Mouse (Mus musculus): ENCODE results near the gene Pfkfb2.

GRCm38 (mm10) chr1:130678551-130678950, 50.5 kb downstream of the Pfkfb2 start:
- TF ChIP-seq CTCF (IDR thresholded peaks at IDR 0.05; ENCODE audit: low read depth) (no peak), EP300 (IDR thresholded peaks at IDR 0.05; ENCODE audit: low read depth) (peak; percentile 75)

Data from liver, postnatal 0 days (tissue).